ENCODE assay signal across 12 mouse cellular contexts in the genomic region with DNA sequence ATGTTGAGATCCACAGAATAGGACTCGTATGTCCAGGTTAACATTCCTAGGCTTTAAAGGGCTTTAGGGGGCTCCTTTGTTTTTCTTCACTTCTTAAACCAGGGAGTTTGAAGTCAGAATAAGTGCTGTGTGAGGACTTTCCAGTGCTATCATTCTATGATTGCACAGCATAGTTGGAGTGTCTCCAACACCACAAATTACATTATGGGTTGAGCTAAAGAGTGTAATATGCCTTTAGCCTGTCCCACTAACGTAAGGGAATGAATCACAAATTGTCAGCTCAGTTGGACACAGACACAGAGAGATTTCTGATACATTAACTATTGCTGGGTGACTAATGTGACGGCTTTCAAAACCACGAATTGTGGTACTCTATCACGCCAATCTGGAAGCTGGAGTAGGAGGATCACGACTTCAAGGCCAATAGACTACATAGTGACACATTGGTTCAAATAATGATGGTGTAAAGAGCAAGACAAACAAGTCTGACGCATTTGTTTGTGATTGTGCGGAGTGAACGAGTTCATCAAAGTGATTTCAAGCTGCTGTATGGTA.
"Had no signal": no experiment of that assay in that cellular context is flagged by ENCODE, and none has a peak within 500 bp of the region (broad histone marks: within the 10 kb centered on the region; RNA-seq: fewer than 3 reads in every experiment).

No protein-coding gene starts in this region.

- H3K4me2 ChIP-seq: limb, embryonic 15.5 days; liver, embryonic 12.5 days; lung, embryonic 15.5 days; neural tube, embryonic 13.5 days had no signal

- H3K27ac ChIP-seq: layer of hippocampus, adult 2 months; limb, embryonic 15.5 days; liver, embryonic 12.5 days; lung, embryonic 15.5 days; neural tube, embryonic 13.5 days; stomach, postnatal 0 days had no signal

- H3K4me1 ChIP-seq: liver, embryonic 12.5 days; lung, embryonic 15.5 days had no signal

- DNase-seq: kidney, adult 18-20 months; kidney, postnatal 10 days; kidney, postnatal 4 days; left cerebral cortex, postnatal 4 days; midbrain, embryonic 14.5 days; thymus, postnatal 4 days had no signal

- H3K9ac ChIP-seq: limb, embryonic 15.5 days; liver, embryonic 12.5 days; lung, embryonic 15.5 days; neural tube, embryonic 13.5 days had no signal

- ATAC-seq: liver, embryonic 12.5 days had no signal

- H3K36me3 ChIP-seq: limb, embryonic 15.5 days; liver, embryonic 12.5 days; lung, embryonic 15.5 days; neural tube, embryonic 13.5 days had no signal

- H3K27me3 ChIP-seq: limb, embryonic 15.5 days; liver, embryonic 12.5 days; lung, embryonic 15.5 days; neural tube, embryonic 13.5 days had no signal

- H3K4me3 ChIP-seq: layer of hippocampus, adult 2 months; limb, embryonic 15.5 days; liver, embryonic 12.5 days; lung, embryonic 15.5 days; neural tube, embryonic 13.5 days had no signal

- H3K9me3 ChIP-seq: limb, embryonic 15.5 days; liver, embryonic 12.5 days; lung, embryonic 15.5 days; neural tube, embryonic 13.5 days had no signal
